Mouse (Mus musculus): ENCODE measurements around the gene Spata31d1a. TPM values are rescaled to one million over a fixed set of nuclear protein-coding genes. Genes with fewer than 3 reads are reported as not detected.

Spata31d1a gene
- polyA plus RNA-seq, 1 experiment: not detected

GRCm38 (mm10) chr13:59671521-59671920 is 38.6 kb downstream of the Spata31d1a start:
- Histone ChIP-seq H3K4me1 (ENCODE audit: control insufficient read depth, insufficient read depth, low read length) (no peaks in the 10 kb centered on the region), H3K27ac (ENCODE audit: insufficient read depth, low read length) (no peak overlapping the region), H3K4me3 (ENCODE audit: insufficient read depth, low read length) (no peak overlapping the region)
- no peak for TF ChIP-seq CTCF (IDR thresholded peaks at IDR 0.05; ENCODE audit: borderline replicate concordance, insufficient read depth, low read length)
- TF ChIP-seq POLR2A (IDR thresholded peaks at IDR 0.05; ENCODE audit: low read depth, low read length): no peak

- TF ChIP-seq CTCF (IDR thresholded peaks at IDR 0.05; ENCODE audit: borderline replicate concordance, insufficient read depth, low read length) (no peak), POLR2A (IDR thresholded peaks at IDR 0.05; ENCODE audit: low read depth, low read length) (no peak)
- H3K4me1 ChIP-seq (ENCODE audit: control insufficient read depth, insufficient read depth, low read length): no peaks in the 10 kb centered on the region
These were observed 40.2 kb downstream of the Spata31d1a start for GRCm38 (mm10) chr13:59669946-59670345.

GRCm38 (mm10) chr13:59668501-59669093 is 41.5 kb downstream of the Spata31d1a start:
- H3K4me1 ChIP-seq (ENCODE audit: control insufficient read depth, insufficient read depth, low read length): no peaks in the 10 kb centered on the region
- no peak overlapping the region for H3K4me3 ChIP-seq (ENCODE audit: insufficient read depth, low read length)
- TF ChIP-seq POLR2A (IDR thresholded peaks at IDR 0.05; ENCODE audit: low read depth, low read length): no peak
- TF ChIP-seq CTCF (IDR thresholded peaks at IDR 0.05; ENCODE audit: borderline replicate concordance, insufficient read depth, low read length): no peak
- H3K27ac ChIP-seq (ENCODE audit: insufficient read depth, low read length): no peak overlapping the region

More at GRCm38 (mm10) chr13:59669946-59670345, 40.2 kb downstream of the Spata31d1a start:
- H3K27ac ChIP-seq (ENCODE audit: insufficient read depth, low read length): no peak overlapping the region
- H3K4me3 ChIP-seq (ENCODE audit: insufficient read depth, low read length): no peak overlapping the region

GRCm38 (mm10) chr13:59667763-59668162 is 42.4 kb downstream of the Spata31d1a start:
- H3K27ac ChIP-seq (ENCODE audit: insufficient read depth, low read length): no peak overlapping the region
- H3K4me1 ChIP-seq (ENCODE audit: control insufficient read depth, insufficient read depth, low read length): no peaks in the 10 kb centered on the region
- no peak for TF ChIP-seq CTCF (IDR thresholded peaks at IDR 0.05; ENCODE audit: borderline replicate concordance, insufficient read depth, low read length)
- TF ChIP-seq POLR2A (IDR thresholded peaks at IDR 0.05; ENCODE audit: low read depth, low read length): no peak
- H3K4me3 ChIP-seq (ENCODE audit: insufficient read depth, low read length): no peak overlapping the region

- no peaks in the 10 kb centered on the region for H3K4me1 ChIP-seq (ENCODE audit: control insufficient read depth, insufficient read depth, low read length)
- no peak overlapping the region for H3K27ac ChIP-seq (ENCODE audit: insufficient read depth, low read length)
- no peak for TF ChIP-seq POLR2A (IDR thresholded peaks at IDR 0.05; ENCODE audit: low read depth, low read length)
- no peak for TF ChIP-seq CTCF (IDR thresholded peaks at IDR 0.05; ENCODE audit: borderline replicate concordance, insufficient read depth, low read length)
- no peak overlapping the region for H3K4me3 ChIP-seq (ENCODE audit: insufficient read depth, low read length)
These were observed 46.0 kb downstream of the Spata31d1a start for GRCm38 (mm10) chr13:59663939-59664712.

GRCm38 (mm10) chr13:59661966-59662365 is 48.2 kb downstream of the Spata31d1a start:
- H3K4me3 ChIP-seq (ENCODE audit: insufficient read depth, low read length): no peak overlapping the region
- H3K27ac ChIP-seq (ENCODE audit: insufficient read depth, low read length): no peak overlapping the region
- TF ChIP-seq CTCF (IDR thresholded peaks at IDR 0.05; ENCODE audit: borderline replicate concordance, insufficient read depth, low read length) (no peak), POLR2A (IDR thresholded peaks at IDR 0.05; ENCODE audit: low read depth, low read length) (no peak)
- H3K4me1 ChIP-seq (ENCODE audit: control insufficient read depth, insufficient read depth, low read length): no peaks in the 10 kb centered on the region

GRCm38 (mm10) chr13:59661387-59661786 is 48.7 kb downstream of the Spata31d1a start:
- 0 out of 2 replicates have a peak, but pooled peaks cover 3% of the 10 kb centered on the region for H3K4me1 ChIP-seq (ENCODE audit: control insufficient read depth, insufficient read depth, low read length)
- no peak overlapping the region for H3K4me3 ChIP-seq (ENCODE audit: insufficient read depth, low read length)
- TF ChIP-seq POLR2A (IDR thresholded peaks at IDR 0.05; ENCODE audit: low read depth, low read length) (no peak), CTCF (IDR thresholded peaks at IDR 0.05; ENCODE audit: borderline replicate concordance, insufficient read depth, low read length) (no peak)
- no peak overlapping the region for H3K27ac ChIP-seq (ENCODE audit: insufficient read depth, low read length)

- 0 out of 2 replicates have a peak, but pooled peaks cover 6% of the 10 kb centered on the region for H3K4me1 ChIP-seq (ENCODE audit: control insufficient read depth, insufficient read depth, low read length)
- H3K27ac ChIP-seq (ENCODE audit: insufficient read depth, low read length): no peak overlapping the region
- TF ChIP-seq POLR2A (IDR thresholded peaks at IDR 0.05; ENCODE audit: low read depth, low read length) (no peak), CTCF (IDR thresholded peaks at IDR 0.05; ENCODE audit: borderline replicate concordance, insufficient read depth, low read length) (no peak)
- no peak overlapping the region for H3K4me3 ChIP-seq (ENCODE audit: insufficient read depth, low read length)
These were observed 49.8 kb downstream of the Spata31d1a start for GRCm38 (mm10) chr13:59660371-59660770.

GRCm38 (mm10) chr13:59657781-59658180 is 52.3 kb downstream of the Spata31d1a start:
- H3K27ac ChIP-seq (ENCODE audit: insufficient read depth, low read length): no peak overlapping the region
- H3K4me3 ChIP-seq (ENCODE audit: insufficient read depth, low read length): no peak overlapping the region
- TF ChIP-seq POLR2A (IDR thresholded peaks at IDR 0.05; ENCODE audit: low read depth, low read length) (no peak), CTCF (IDR thresholded peaks at IDR 0.05; ENCODE audit: borderline replicate concordance, insufficient read depth, low read length) (no peak)
- 0 out of 2 replicates have a peak, but pooled peaks cover 6% of the 10 kb centered on the region for H3K4me1 ChIP-seq (ENCODE audit: control insufficient read depth, insufficient read depth, low read length)

- H3K27ac ChIP-seq (ENCODE audit: insufficient read depth, low read length): no peak overlapping the region
- no peak for TF ChIP-seq POLR2A (IDR thresholded peaks at IDR 0.05; ENCODE audit: low read depth, low read length)
- no peak for TF ChIP-seq CTCF (IDR thresholded peaks at IDR 0.05; ENCODE audit: borderline replicate concordance, insufficient read depth, low read length)
- H3K4me3 ChIP-seq (ENCODE audit: insufficient read depth, low read length): no peak overlapping the region
- 0 out of 2 replicates have a peak, but pooled peaks cover 6% of the 10 kb centered on the region for H3K4me1 ChIP-seq (ENCODE audit: control insufficient read depth, insufficient read depth, low read length)
These were observed 53.1 kb downstream of the Spata31d1a start for GRCm38 (mm10) chr13:59656975-59657388.
